Mouse (Mus musculus) spleen, postnatal 36 days (tissue): Measurements from ENCODE around the gene Foxp1.

ENCODE experiments used
- DNase-seq, 2 experiments: peaks; one replicate each; pipeline ENCODE4 v3.0.0; 2022; ENCODE audit warnings: low spot score in 2 of 2, mixed read lengths in 1 of 2

Gene Foxp1

GRCm38 (mm10) chr6:99026040-99026439 lies 496.5 kb downstream of the Foxp1 start:
- no peak for DNase-seq

GRCm38 (mm10) chr6:99024588-99024987 lies 497.9 kb downstream of the Foxp1 start:
- DNase-seq: no peak

GRCm38 (mm10) chr6:99020570-99021444 lies 501.7 kb downstream of the Foxp1 start:
- DNase-seq: no peak

- DNase-seq: no peak
These were observed 502.8 kb downstream of the Foxp1 start for GRCm38 (mm10) chr6:99019716-99020115.

- no peak for DNase-seq
These were observed 503.3 kb downstream of the Foxp1 start for GRCm38 (mm10) chr6:99019266-99019665.

- DNase-seq: no peak
These were observed 508.5 kb downstream of the Foxp1 start for GRCm38 (mm10) chr6:99013866-99014502.

- DNase-seq: no peak
These were observed 509.2 kb downstream of the Foxp1 start for GRCm38 (mm10) chr6:99013119-99013865.

GRCm38 (mm10) chr6:99011895-99012584 lies 510.5 kb downstream of the Foxp1 start:
- no peak for DNase-seq

- DNase-seq: no peak
These were observed 512.8 kb downstream of the Foxp1 start for GRCm38 (mm10) chr6:99009771-99010170.

GRCm38 (mm10) chr6:99008565-99008964 lies 514.0 kb downstream of the Foxp1 start:
- no peak for DNase-seq

GRCm38 (mm10) chr6:99007542-99007941 lies 515.0 kb downstream of the Foxp1 start:
- DNase-seq: peak; percentile 75 to 77

GRCm38 (mm10) chr6:99004255-99004997 lies 518.1 kb downstream of the Foxp1 start:
- no peak for DNase-seq

- DNase-seq: no peak
These were observed 519.3 kb downstream of the Foxp1 start for GRCm38 (mm10) chr6:99003108-99003709.

GRCm38 (mm10) chr6:99001637-99002036 lies 520.9 kb downstream of the Foxp1 start:
- no peak for DNase-seq

GRCm38 (mm10) chr6:98998971-98999932 lies 523.3 kb downstream of the Foxp1 start:
- DNase-seq: no peak

GRCm38 (mm10) chr6:98997742-98998141 lies 524.8 kb downstream of the Foxp1 start:
- DNase-seq: peak in 1 of 2 experiments; percentile 18

GRCm38 (mm10) chr6:98996822-98997221 lies 525.7 kb downstream of the Foxp1 start:
- DNase-seq: no peak

- no peak for DNase-seq
These were observed 526.2 kb downstream of the Foxp1 start for GRCm38 (mm10) chr6:98996346-98996745.

- no peak for DNase-seq
These were observed 526.8 kb downstream of the Foxp1 start for GRCm38 (mm10) chr6:98995681-98996080.
